Mouse (Mus musculus) CH12.LX (cell line): ENCODE results near the gene Zfp511. TPM values are rescaled to one million over a fixed set of nuclear protein-coding genes. Genes with fewer than 3 reads are reported as not detected.

Source experiments
- DNase-seq: peaks from one replicate; pipeline ENCODE4 v3.0.0-alpha.2; 2013; ENCODE audit errors: extremely low read depth
- H3K27ac ChIP-seq: 2 replicates; pipeline ENCODE4 v1.5.1; 2012; ENCODE audit warnings: low read depth, mild to moderate bottlenecking, control low read depth, moderate library complexity; ENCODE audit not compliant: insufficient read depth
- H3K27me3 ChIP-seq: replicated peaks from 2 replicates; pipeline ENCODE3; 2012; ENCODE audit warnings: inconsistent platforms
- H3K36me3 ChIP-seq, 2 experiments: replicated peaks in 1 of 2; 2 replicates each; pipeline versions ENCODE3 to v1.6.1; 2012; ENCODE audit warnings: inconsistent platforms in 1 of 2, low read length in 1 of 2, mild to moderate bottlenecking in 1 of 2, mixed read lengths in 1 of 2, moderate library complexity in 1 of 2; ENCODE audit not compliant: control insufficient read depth in 1 of 2, insufficient read depth in 1 of 2
- H3K4me1 ChIP-seq, 2 experiments: 2 replicates each; pipeline ENCODE4 v1.6.1; 2012; ENCODE audit warnings: inconsistent platforms in 1 of 2, moderate library complexity in 1 of 2; ENCODE audit not compliant: insufficient read depth in 2 of 2, control insufficient read depth in 1 of 2
- H3K4me2 ChIP-seq: 2 replicates; pipeline ENCODE4 v1.6.1; 2012; ENCODE audit warnings: low read depth, mild to moderate bottlenecking, control low read depth; ENCODE audit not compliant: poor library complexity, insufficient read depth, severe bottlenecking
- H3K4me3 ChIP-seq, 3 experiments: fragments of 150-350 bp in 1 of 3; sonication (generic) in 1 of 3; replicated peaks in 1 of 3; 2 replicates each; pipeline versions ENCODE3 to v1.5.1; 2011 to 2012; ENCODE audit warnings: low read depth in 2 of 3, low read length in 2 of 3, mild to moderate bottlenecking in 2 of 3, moderate library complexity in 2 of 3, control low read depth in 1 of 3, improper control_type of control experiment in 1 of 3, inconsistent platforms in 1 of 3, mixed read lengths in 1 of 3; ENCODE audit not compliant: poor library complexity in 1 of 3
- H3K79me2 ChIP-seq: replicated peaks from 2 replicates; pipeline ENCODE4 v1.6.1; 2012; ENCODE audit warnings: mild to moderate bottlenecking, moderate library complexity; ENCODE audit not compliant: control insufficient read depth, poor library complexity, insufficient read depth, severe bottlenecking; ENCODE audit errors: extremely low read depth
- H3K9ac ChIP-seq: 2 replicates; pipeline ENCODE4 v1.6.1; 2012; ENCODE audit warnings: low read depth, mild to moderate bottlenecking, control low read depth, moderate library complexity; ENCODE audit not compliant: insufficient read depth
- H3K9me3 ChIP-seq: replicated peaks from 2 replicates; pipeline ENCODE3; 2012; ENCODE audit warnings: low read length, inconsistent platforms, mixed read lengths
- CTCF ChIP-seq, 2 experiments: IDR thresholded peaks in 1 of 2; conservative IDR thresholded peaks in 1 of 2; 2 replicates each; pipeline ENCODE4 v1.5.1; 2011 to 2012; ENCODE audit warnings: low read depth in 2 of 2, low read length in 2 of 2, improper control_type of control experiment in 1 of 2, inconsistent platforms in 1 of 2, mild to moderate bottlenecking in 1 of 2, moderate library complexity in 1 of 2
- GABPA ChIP-seq: IDR thresholded peaks from 2 replicates; pipeline ENCODE4 v1.6.1; 2012; ENCODE audit warnings: low read depth, low read length, improper control_type of control experiment, inconsistent platforms; ENCODE audit not compliant: insufficient replicate concordance
- IRF4 ChIP-seq: IDR thresholded peaks from 2 replicates; pipeline ENCODE4 v1.6.1; 2014; ENCODE audit warnings: low read depth, mild to moderate bottlenecking, inconsistent platforms, low read length, improper control_type of control experiment
- JUN ChIP-seq: IDR thresholded peaks from 2 replicates; pipeline ENCODE4 v1.6.1; 2011; ENCODE audit warnings: low read depth, mild to moderate bottlenecking, low read length, improper control_type of control experiment, moderate library complexity; ENCODE audit not compliant: insufficient read depth
- JUND ChIP-seq: conservative IDR thresholded peaks from 2 replicates; pipeline ENCODE4 v1.6.1; 2011; ENCODE audit warnings: low read depth, low read length, improper control_type of control experiment
- MAFK ChIP-seq: IDR thresholded peaks from 2 replicates; pipeline ENCODE4 v1.6.1; 2011; ENCODE audit warnings: low read length, improper control_type of control experiment; ENCODE audit not compliant: insufficient replicate concordance
- MAX ChIP-seq: IDR thresholded peaks from 2 replicates; pipeline ENCODE4 v1.6.1; 2011; ENCODE audit warnings: low read length, improper control_type of control experiment
- MEF2A ChIP-seq: IDR thresholded peaks from 2 replicates; pipeline ENCODE4 v1.6.1; 2014; ENCODE audit warnings: low read depth, mild to moderate bottlenecking, inconsistent platforms, low read length, improper control_type of control experiment, borderline replicate concordance
- MXI1 ChIP-seq: IDR thresholded peaks from 2 replicates; pipeline ENCODE4 v1.6.1; 2011; ENCODE audit warnings: mild to moderate bottlenecking, low read depth, low read length, improper control_type of control experiment
- NRF1 ChIP-seq: IDR thresholded peaks from 2 replicates; pipeline ENCODE4 v1.6.1; 2014; ENCODE audit warnings: low read depth, mild to moderate bottlenecking, inconsistent platforms, low read length, improper control_type of control experiment, moderate library complexity
- POLR2A ChIP-seq: IDR thresholded peaks from 2 replicates; pipeline ENCODE4 v1.6.1; 2011; ENCODE audit warnings: low read depth, mild to moderate bottlenecking, improper control_type of control experiment, low read length
- RAD21 ChIP-seq: IDR thresholded peaks from 2 replicates; pipeline ENCODE4 v1.6.1; 2011; ENCODE audit warnings: low read depth, mild to moderate bottlenecking, low read length, improper control_type of control experiment, moderate library complexity
- SMC3 ChIP-seq: IDR thresholded peaks from 2 replicates; pipeline ENCODE4 v1.6.1; 2011; ENCODE audit warnings: low read depth, low read length, improper control_type of control experiment
- TBP ChIP-seq: conservative IDR thresholded peaks from 2 replicates; pipeline ENCODE4 v1.6.1; 2011; ENCODE audit warnings: low read depth, low read length, improper control_type of control experiment
- UBTF ChIP-seq: IDR thresholded peaks from 2 replicates; pipeline ENCODE4 v1.6.1; 2012; ENCODE audit warnings: low read depth, mild to moderate bottlenecking, inconsistent platforms, low read length, improper control_type of control experiment, moderate library complexity
- ZC3H11A ChIP-seq: IDR thresholded peaks from 2 replicates; pipeline ENCODE4 v1.6.1; 2012; ENCODE audit warnings: low read depth, mild to moderate bottlenecking, inconsistent platforms, low read length, improper control_type of control experiment
- ZMIZ1 ChIP-seq: IDR thresholded peaks from 2 replicates; pipeline ENCODE4 v1.6.1; 2012; ENCODE audit warnings: low read depth, mild to moderate bottlenecking, inconsistent platforms, low read length, improper control_type of control experiment
- dilution Hi-C: fragments of 300-500 bp; cut with MboI; formaldehyde crosslinking; loops from 2 replicates; pipeline ENCODE4 v1.14.3; 2020; ENCODE audit warnings: low sequenced_read_pairs; ENCODE audit not compliant: extremely low pct_unique_long_range_greater_than_20kb, extremely low pct_ligation_motif_present
- in situ Hi-C: fragments of 300-500 bp; cut with MboI; formaldehyde crosslinking; loops from 3 replicates; pipeline ENCODE4 v1.14.3; 2019; ENCODE audit warnings: low sequenced_read_pairs, low pct_ligation_motif_present, low pct_unique_long_range_greater_than_20kb, mixed read lengths
- polyA plus RNA-seq: library from polyadenylated mRNA; unstranded; fragments of >175 nt; gene quantifications from 2 replicates; pipeline ENCODE4 v1.2.1, GENCODE M21; 2012; ENCODE audit warnings: low read depth; ENCODE audit not compliant: insufficient read length
- total RNA-seq, 2 experiments: library from RNA; depleted of rRNA; stranded (reverse); fragments of 300-350 nt in 1 of 2; fragments of >200 nt in 1 of 2; gene quantifications; 2 replicates each; pipeline ENCODE4 v1.2.3; 2012 to 2014

Zfp511 gene
- total and polyA plus RNA-seq, 3 experiments, result 41.4 to 52.2 (median 44.6) TPM

GRCm38 (mm10) chr7:140063092-140063491 is 26.9 kb downstream of the Zfp511 start:
- Histone ChIP-seq H3K27me3 (peaks cover 11% of the 10 kb centered on the region), H3K27ac (no peak overlapping the region), H3K4me3 (no peak overlapping the region), H3K79me2 (no peaks in the 10 kb centered on the region), H3K4me2 (no peak overlapping the region), H3K9me3 (peaks cover 2% of the 10 kb centered on the region), H3K4me1 (peaks cover 0 to 10% of the 10 kb centered on the region in 2 experiments; a peak in 2 of 4 replicates), H3K9ac (no peak overlapping the region), H3K36me3 (no peaks in the 10 kb centered on the region)
- in situ Hi-C loops, result loop anchor here (10.0 kb wide), 1 partner anchor 158 kb away; no protein-coding TSS in a partner anchor
- dilution Hi-C loops, result no loop called here
- DNase-seq, result peak; percentile 92
- no peak for TF ChIP-seq NRF1
- 0 out of 2 replicates have a peak, but pooled peaks have one; percentile 27 for TF ChIP-seq JUND
- TF ChIP-seq CTCF (conservative IDR thresholded peaks at IDR 0.05 in 1 of 2, IDR thresholded peaks at IDR 0.05 in 1 of 2; ENCODE audit: low read depth in 2 of 2, low read length in 2 of 2), result peak; percentile 58 to 85
- TF ChIP-seq MAX, result no peak
- no peak for TF ChIP-seq MXI1
- peak; percentile 89 for TF ChIP-seq SMC3
- no peak for TF ChIP-seq GABPA
- TF ChIP-seq IRF4, result peak; percentile 37; the same call in 1 of the 2 replicates
- TF ChIP-seq MAFK, result no peak
- TF ChIP-seq MEF2A, result no peak
- 0 out of 2 replicates have a peak, but pooled peaks have one; percentile 29 for TF ChIP-seq TBP
- no peak for TF ChIP-seq UBTF
- peak; percentile 79 for TF ChIP-seq RAD21
- 0 out of 2 replicates have a peak, but pooled peaks have one; percentile 11 for TF ChIP-seq ZC3H11A
- 0 out of 2 replicates have a peak, but pooled peaks have one; percentile 24 for TF ChIP-seq POLR2A

- peaks cover 4 to 13% of the 10 kb centered on the region in 2 experiments; a peak in 3 of 4 replicates for H3K4me1 ChIP-seq
- peaks cover 16% of the 10 kb centered on the region for H3K27me3 ChIP-seq
- H3K9me3 ChIP-seq, result peaks cover 2% of the 10 kb centered on the region
- in situ Hi-C loops, result loop anchor here (10.0 kb wide), 1 partner anchor 163 kb away; no protein-coding TSS in a partner anchor
- dilution Hi-C loops, result no loop called here
- no peak overlapping the region for H3K9ac ChIP-seq
- DNase-seq, result no peak
- H3K4me3 ChIP-seq, result no peak overlapping the region
- H3K36me3 ChIP-seq, result no peaks in the 10 kb centered on the region
- H3K4me2 ChIP-seq, result no peak overlapping the region
- H3K27ac ChIP-seq, result no peak overlapping the region
- H3K79me2 ChIP-seq, result no peaks in the 10 kb centered on the region
- TF ChIP-seq MAX (no peak), ZMIZ1 (no peak), JUN (no peak)
- TF ChIP-seq, all 38 proteins: peak for 0
Observed at GRCm38 (mm10) chr7:140067397-140067796, 31.2 kb downstream of the Zfp511 start.
